Mouse (Mus musculus): ENCODE measurements at regions not wholly inside any gene's neighbourhood (a gene's known extent, or its start where the extent isn't known, plus 50 kb on each side); places are given as distances from the start of the nearest gene placed in this dataset.

DNA sequence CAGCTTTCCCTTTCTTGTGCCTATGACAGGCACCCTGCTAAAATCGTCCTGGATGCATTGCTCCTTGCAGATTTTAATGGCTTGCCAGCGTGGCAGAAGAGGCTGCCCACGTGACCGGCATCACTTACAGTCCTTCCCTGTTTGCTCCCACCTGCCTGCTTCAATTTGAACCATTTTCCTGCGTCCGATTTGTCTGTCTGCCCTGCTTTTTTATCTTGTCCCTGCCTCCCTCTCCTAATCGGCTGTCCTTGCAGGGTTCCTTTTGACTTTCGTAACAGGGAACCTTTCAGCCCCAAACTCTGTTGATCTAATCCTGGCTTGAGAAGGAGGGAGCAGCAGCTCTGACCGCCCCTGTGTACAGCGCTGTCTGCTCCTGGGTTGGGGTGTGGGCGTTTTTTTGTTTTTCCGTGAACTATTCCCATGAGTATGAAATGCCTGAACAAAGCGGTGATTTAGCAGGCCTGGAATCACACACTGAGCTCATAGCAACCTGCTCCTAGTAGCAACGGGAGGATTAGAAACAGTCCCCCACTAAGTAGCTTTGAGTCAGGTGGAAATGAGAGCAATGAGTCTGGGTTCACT is 51.2 kb upstream of the Kif2a start:
- TF ChIP-seq NELFE (IDR thresholded peaks at IDR 0.05; ENCODE audit: low read depth, low read length) (no peak), E2F4 (IDR thresholded peaks at IDR 0.05; ENCODE audit: borderline replicate concordance, low read depth, low read length) (no peak), POLR2AphosphoS2 (IDR thresholded peaks at IDR 0.05; ENCODE audit: low read length) (no peak), KAT2A (conservative IDR thresholded peaks at IDR 0.05; ENCODE audit: low read depth, low read length) (no peak)
